Mouse (Mus musculus): Measurements from ENCODE around the gene Mycbp2. TPM values are rescaled to one million over a fixed set of nuclear protein-coding genes. Genes with fewer than 3 reads are reported as not detected.

Mycbp2 gene
- polyA plus RNA-seq, 1 experiment from 2014 or later: 60.0 TPM

- Histone ChIP-seq H3K4me1 (ENCODE audit: control insufficient read depth, insufficient read depth, low read depth, low read length) (no peaks in the 10 kb centered on the region), H3K27ac (ENCODE audit: low read depth, low read length) (no peak overlapping the region), H3K36me3 (ENCODE audit: control insufficient read depth, insufficient read depth, low read length) (peaks cover 17% of the 10 kb centered on the region), H3K4me3 (ENCODE audit: low read length) (no peak overlapping the region), H3K27me3 (replicated peaks; ENCODE audit: control insufficient read depth, insufficient read depth, low read length) (no peaks in the 10 kb centered on the region), H3K9me3 (ENCODE audit: control insufficient read depth, low read length) (no peaks in the 10 kb centered on the region), H3K9ac (ENCODE audit: low read depth, low read length) (no peak overlapping the region), H3K4me2 (ENCODE audit: low read length) (no peak overlapping the region)
- ATAC-seq: no peak
- 98% methylated on average over 2 of the region's 2 CpGs for WGBS
Measured at GRCm38 (mm10) chr14:103296227-103296626, 50.4 kb downstream of the Mycbp2 start.

GRCm38 (mm10) chr14:103286650-103287049, 60.0 kb downstream of the Mycbp2 start:
- H3K4me3 ChIP-seq (ENCODE audit: low read length): no peak overlapping the region
- no peak overlapping the region for H3K9ac ChIP-seq (ENCODE audit: low read depth, low read length)
- no peak overlapping the region for H3K27ac ChIP-seq (ENCODE audit: low read depth, low read length)
- ATAC-seq: no peak
- H3K9me3 ChIP-seq (ENCODE audit: control insufficient read depth, low read length): no peaks in the 10 kb centered on the region
- peaks cover 15% of the 10 kb centered on the region for H3K36me3 ChIP-seq (ENCODE audit: control insufficient read depth, insufficient read depth, low read length)
- no peak overlapping the region for H3K4me2 ChIP-seq (ENCODE audit: low read length)
- no peaks in the 10 kb centered on the region for H3K4me1 ChIP-seq (ENCODE audit: control insufficient read depth, insufficient read depth, low read depth, low read length)
- no peaks in the 10 kb centered on the region for H3K27me3 ChIP-seq (replicated peaks; ENCODE audit: control insufficient read depth, insufficient read depth, low read length)
- 84% methylated on average over 2 of the region's 2 CpGs for WGBS

GRCm38 (mm10) chr14:103276667-103277066, 69.9 kb downstream of the Mycbp2 start:
- no peaks in the 10 kb centered on the region for H3K27me3 ChIP-seq (replicated peaks; ENCODE audit: control insufficient read depth, insufficient read depth, low read length)
- 93% methylated on average over 4 of the region's 4 CpGs for WGBS
- no peak overlapping the region for H3K9ac ChIP-seq (ENCODE audit: low read depth, low read length)
- H3K4me2 ChIP-seq (ENCODE audit: low read length): no peak overlapping the region
- ATAC-seq: no peak
- no peaks in the 10 kb centered on the region for H3K9me3 ChIP-seq (ENCODE audit: control insufficient read depth, low read length)
- H3K36me3 ChIP-seq (ENCODE audit: control insufficient read depth, insufficient read depth, low read length): peaks cover 5% of the 10 kb centered on the region
- no peak overlapping the region for H3K4me3 ChIP-seq (ENCODE audit: low read length)
- no peaks in the 10 kb centered on the region for H3K4me1 ChIP-seq (ENCODE audit: control insufficient read depth, insufficient read depth, low read depth, low read length)
- no peak overlapping the region for H3K27ac ChIP-seq (ENCODE audit: low read depth, low read length)

GRCm38 (mm10) chr14:103260437-103260836, 86.2 kb downstream of the Mycbp2 start:
- H3K9me3 ChIP-seq (ENCODE audit: control insufficient read depth, low read length): no peaks in the 10 kb centered on the region
- ATAC-seq: 0 out of 2 replicates have a peak, but pooled peaks have one; percentile 30
- H3K36me3 ChIP-seq (ENCODE audit: control insufficient read depth, insufficient read depth, low read length): peaks cover 9% of the 10 kb centered on the region
- WGBS: 100% methylated on average over 2 of the region's 2 CpGs
- no peak overlapping the region for H3K4me2 ChIP-seq (ENCODE audit: low read length)
- H3K4me1 ChIP-seq (ENCODE audit: control insufficient read depth, insufficient read depth, low read depth, low read length): no peaks in the 10 kb centered on the region
- H3K27me3 ChIP-seq (replicated peaks; ENCODE audit: control insufficient read depth, insufficient read depth, low read length): no peaks in the 10 kb centered on the region
- no peak overlapping the region for H3K4me3 ChIP-seq (ENCODE audit: low read length)
- H3K9ac ChIP-seq (ENCODE audit: low read depth, low read length): no peak overlapping the region
- H3K27ac ChIP-seq (ENCODE audit: low read depth, low read length): no peak overlapping the region

- no peak for ATAC-seq
- 90% methylated on average over 2 of the region's 2 CpGs for WGBS
Measured at GRCm38 (mm10) chr14:103258745-103259144, 87.9 kb downstream of the Mycbp2 start.

GRCm38 (mm10) chr14:103256866-103257265, 89.7 kb downstream of the Mycbp2 start:
- no peak overlapping the region for H3K27ac ChIP-seq (ENCODE audit: low read depth, low read length)
- peaks cover 13% of the 10 kb centered on the region for H3K36me3 ChIP-seq (ENCODE audit: control insufficient read depth, insufficient read depth, low read length)
- H3K4me3 ChIP-seq (ENCODE audit: low read length): no peak overlapping the region
- H3K4me2 ChIP-seq (ENCODE audit: low read length): no peak overlapping the region
- ATAC-seq: no peak
- no peaks in the 10 kb centered on the region for H3K9me3 ChIP-seq (ENCODE audit: control insufficient read depth, low read length)
- no peaks in the 10 kb centered on the region for H3K4me1 ChIP-seq (ENCODE audit: control insufficient read depth, insufficient read depth, low read depth, low read length)
- no peak overlapping the region for H3K9ac ChIP-seq (ENCODE audit: low read depth, low read length)
- 91% methylated on average over 7 of the region's 7 CpGs for WGBS
- H3K27me3 ChIP-seq (replicated peaks; ENCODE audit: control insufficient read depth, insufficient read depth, low read length): no peaks in the 10 kb centered on the region

More at GRCm38 (mm10) chr14:103258745-103259144, 87.9 kb downstream of the Mycbp2 start:
- no peaks in the 10 kb centered on the region for H3K4me1 ChIP-seq (ENCODE audit: control insufficient read depth, insufficient read depth, low read depth, low read length)
- H3K27ac ChIP-seq (ENCODE audit: low read depth, low read length): no peak overlapping the region
- no peak overlapping the region for H3K4me3 ChIP-seq (ENCODE audit: low read length)
- no peak overlapping the region for H3K9ac ChIP-seq (ENCODE audit: low read depth, low read length)
- peaks cover 10% of the 10 kb centered on the region for H3K36me3 ChIP-seq (ENCODE audit: control insufficient read depth, insufficient read depth, low read length)
- no peaks in the 10 kb centered on the region for H3K9me3 ChIP-seq (ENCODE audit: control insufficient read depth, low read length)
- no peaks in the 10 kb centered on the region for H3K27me3 ChIP-seq (replicated peaks; ENCODE audit: control insufficient read depth, insufficient read depth, low read length)
- no peak overlapping the region for H3K4me2 ChIP-seq (ENCODE audit: low read length)

GRCm38 (mm10) chr14:103254311-103254710, 92.3 kb downstream of the Mycbp2 start:
- no peak overlapping the region for H3K27ac ChIP-seq (ENCODE audit: low read depth, low read length)
- H3K9me3 ChIP-seq (ENCODE audit: control insufficient read depth, low read length): no peaks in the 10 kb centered on the region
- no peak overlapping the region for H3K4me2 ChIP-seq (ENCODE audit: low read length)
- WGBS: 92% methylated on average over 2 of the region's 2 CpGs
- no peak overlapping the region for H3K4me3 ChIP-seq (ENCODE audit: low read length)
- peaks cover 8% of the 10 kb centered on the region; the same call in 1 of the 2 replicates for H3K36me3 ChIP-seq (ENCODE audit: control insufficient read depth, insufficient read depth, low read length)
- H3K9ac ChIP-seq (ENCODE audit: low read depth, low read length): no peak overlapping the region
- ATAC-seq: no peak
- no peaks in the 10 kb centered on the region for H3K4me1 ChIP-seq (ENCODE audit: control insufficient read depth, insufficient read depth, low read depth, low read length)
- H3K27me3 ChIP-seq (replicated peaks; ENCODE audit: control insufficient read depth, insufficient read depth, low read length): no peaks in the 10 kb centered on the region

- H3K9me3 ChIP-seq (ENCODE audit: control insufficient read depth, low read length): no peaks in the 10 kb centered on the region
- H3K27me3 ChIP-seq (replicated peaks; ENCODE audit: control insufficient read depth, insufficient read depth, low read length): no peaks in the 10 kb centered on the region
- WGBS: 94% methylated on average over 6 of the region's 6 CpGs
- no peak for ATAC-seq
- no peak overlapping the region for H3K4me2 ChIP-seq (ENCODE audit: low read length)
- no peaks in the 10 kb centered on the region for H3K4me1 ChIP-seq (ENCODE audit: control insufficient read depth, insufficient read depth, low read depth, low read length)
- H3K36me3 ChIP-seq (ENCODE audit: control insufficient read depth, insufficient read depth, low read length): peaks cover 15% of the 10 kb centered on the region
- H3K4me3 ChIP-seq (ENCODE audit: low read length): no peak overlapping the region
- no peak overlapping the region for H3K27ac ChIP-seq (ENCODE audit: low read depth, low read length)
- no peak overlapping the region for H3K9ac ChIP-seq (ENCODE audit: low read depth, low read length)
Measured at GRCm38 (mm10) chr14:103242020-103242419, 104.6 kb downstream of the Mycbp2 start.

GRCm38 (mm10) chr14:103234770-103235169, 111.8 kb downstream of the Mycbp2 start:
- 90% methylated on average over 6 of the region's 6 CpGs for WGBS
- no peaks in the 10 kb centered on the region for H3K9me3 ChIP-seq (ENCODE audit: control insufficient read depth, low read length)
- H3K4me2 ChIP-seq (ENCODE audit: low read length): no peak overlapping the region

More at GRCm38 (mm10) chr14:103234770-103235169, 111.8 kb downstream of the Mycbp2 start:
- Histone ChIP-seq H3K9ac (ENCODE audit: low read depth, low read length) (no peak overlapping the region), H3K27ac (ENCODE audit: low read depth, low read length) (no peak overlapping the region), H3K4me3 (ENCODE audit: low read length) (no peak overlapping the region), H3K4me1 (ENCODE audit: control insufficient read depth, insufficient read depth, low read depth, low read length) (no peaks in the 10 kb centered on the region), H3K27me3 (replicated peaks; ENCODE audit: control insufficient read depth, insufficient read depth, low read length) (no peaks in the 10 kb centered on the region), H3K36me3 (ENCODE audit: control insufficient read depth, insufficient read depth, low read length) (peaks cover 4% of the 10 kb centered on the region; the same call in 1 of the 2 replicates)
- ATAC-seq: no peak
